Mouse (Mus musculus) layer of hippocampus, adult 18-20 months (tissue): ENCODE measurements around the gene Cyld. TPM values are rescaled to one million over a fixed set of nuclear protein-coding genes. Genes with fewer than 3 reads are reported as not detected.

ENCODE experiments used
- DNase-seq, 2 experiments: peaks; one replicate each; pipeline ENCODE4 v3.0.0; 2022; ENCODE audit warnings: low spot score in 2 of 2
- total RNA-seq, 2 experiments: library from RNA; stranded (reverse); gene quantifications; 2 replicates each; pipeline ENCODE4 v1.2.3; 2021

The Cyld gene
- total RNA-seq, 2 experiments from 2014 or later = 90.8 to 93.6 TPM

DNA sequence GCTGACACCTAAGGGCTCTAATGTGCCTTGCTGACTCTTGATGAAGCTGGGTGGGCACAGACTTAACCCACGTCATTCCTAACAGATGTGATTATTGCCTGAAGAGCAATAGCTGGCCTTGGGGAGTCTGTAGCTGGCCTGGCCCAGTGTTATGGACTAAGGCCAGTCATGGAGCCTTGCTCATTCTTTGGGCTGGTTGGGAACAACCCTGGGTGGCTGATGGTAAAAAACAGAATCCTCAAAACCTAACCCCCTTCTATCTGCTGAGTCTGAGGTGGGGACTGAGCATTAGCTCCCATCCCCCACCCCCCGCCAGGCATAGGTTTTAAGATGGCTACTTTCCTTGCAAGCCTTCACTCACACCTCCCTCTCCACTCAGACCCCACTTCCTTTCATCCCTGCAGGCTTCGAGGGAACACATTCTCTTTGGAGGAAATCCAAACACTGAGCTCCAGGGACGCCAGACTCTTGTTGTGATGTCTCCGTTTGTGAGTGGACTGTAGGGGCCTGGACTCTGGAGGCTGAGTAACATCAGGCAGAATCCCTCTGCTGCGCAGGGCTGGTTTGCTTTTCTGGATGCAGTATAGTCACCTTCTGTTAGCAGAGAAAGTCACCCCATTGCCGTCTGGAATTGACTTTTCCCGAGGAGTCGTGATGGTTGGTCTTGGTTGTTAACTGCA, 10.5 kb upstream of the Cyld start:
- DNase-seq = no peak

DNA sequence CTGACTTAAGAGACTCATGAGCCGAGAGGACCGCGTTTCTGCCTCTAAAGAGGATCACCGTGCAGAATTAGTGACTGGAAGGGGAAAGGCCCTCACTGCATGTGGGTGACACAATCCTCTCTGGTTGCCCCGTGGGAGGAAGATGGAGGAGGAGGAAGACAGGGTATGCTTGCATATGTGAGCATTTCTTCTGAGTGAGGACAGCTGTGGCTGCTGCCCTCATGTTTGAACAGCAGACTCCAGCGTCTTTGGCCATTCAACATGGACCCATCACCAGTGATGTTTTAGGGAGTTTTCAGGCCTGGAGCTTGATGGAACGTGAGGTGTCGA, 10.0 kb upstream of the Cyld start:
- no peak for DNase-seq

DNA sequence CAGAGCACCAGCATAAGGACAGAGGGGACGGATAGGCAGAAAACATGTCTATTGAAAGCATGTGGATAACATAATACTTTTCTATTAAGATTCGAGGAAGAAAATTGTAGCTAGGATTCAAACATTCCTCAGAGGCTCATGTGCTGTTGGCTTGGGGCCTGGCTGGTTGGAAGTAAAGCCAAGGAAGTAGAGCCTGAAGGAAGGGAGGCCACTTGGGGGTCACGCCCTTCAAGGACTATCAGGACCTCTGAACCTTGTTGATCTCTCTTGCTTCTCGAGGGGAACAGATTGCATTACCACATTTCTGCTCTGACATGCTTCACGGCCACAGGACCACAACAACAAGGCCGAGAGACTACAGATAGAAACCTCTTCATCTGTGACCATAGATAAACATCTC, 7.7 kb upstream of the Cyld start:
- no peak for DNase-seq

DNA sequence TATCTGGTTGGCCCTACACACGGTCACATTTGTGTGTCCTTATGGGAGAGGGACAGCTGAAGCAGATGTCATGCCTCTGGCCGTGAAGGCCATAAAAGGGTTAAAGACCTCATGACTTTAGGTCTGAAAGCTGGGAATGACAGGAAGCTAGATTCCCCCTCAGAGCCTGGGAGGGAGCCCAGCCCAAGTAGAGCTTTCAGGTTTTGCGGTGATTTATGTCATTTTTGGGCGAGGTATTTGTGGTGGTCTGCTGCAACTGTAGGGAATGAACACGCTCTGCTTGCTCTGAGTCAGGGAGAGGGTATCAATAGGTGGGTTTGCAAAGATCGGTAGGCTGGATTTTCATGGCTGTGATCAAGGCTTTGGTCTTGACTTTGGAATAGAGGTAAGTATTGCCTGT, 6.9 kb upstream of the Cyld start:
- no peak for DNase-seq

DNA sequence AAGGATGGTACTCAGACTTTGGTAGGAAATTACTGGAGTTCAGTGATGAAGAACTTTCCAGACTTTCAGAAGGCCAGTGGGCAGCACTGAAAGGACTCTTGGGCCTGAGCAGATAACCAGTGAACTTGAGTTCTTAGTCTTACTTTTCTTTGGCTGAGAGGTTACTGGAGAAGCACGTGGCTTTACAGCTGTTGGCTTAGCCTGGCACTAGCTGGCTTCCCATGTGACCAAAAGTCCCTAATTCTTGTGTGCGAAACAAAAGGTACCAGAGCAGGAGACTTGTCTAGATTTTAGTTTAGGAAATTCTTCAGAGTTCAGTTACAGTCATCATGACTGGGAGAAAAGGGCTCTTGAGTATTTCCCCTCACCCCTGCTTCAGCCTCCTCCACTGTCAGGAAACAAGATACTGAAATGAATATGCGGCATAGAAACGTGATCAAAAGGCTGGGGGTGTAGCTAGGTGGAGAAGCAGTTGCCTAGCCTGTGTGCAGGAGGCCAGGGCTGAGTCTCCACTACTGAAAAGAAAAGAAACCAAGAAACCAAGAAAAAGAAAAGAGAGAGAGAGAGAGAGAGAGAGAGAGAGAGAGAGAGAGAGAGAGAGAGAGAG, 5.4 kb upstream of the Cyld start:
- no peak for DNase-seq

DNA sequence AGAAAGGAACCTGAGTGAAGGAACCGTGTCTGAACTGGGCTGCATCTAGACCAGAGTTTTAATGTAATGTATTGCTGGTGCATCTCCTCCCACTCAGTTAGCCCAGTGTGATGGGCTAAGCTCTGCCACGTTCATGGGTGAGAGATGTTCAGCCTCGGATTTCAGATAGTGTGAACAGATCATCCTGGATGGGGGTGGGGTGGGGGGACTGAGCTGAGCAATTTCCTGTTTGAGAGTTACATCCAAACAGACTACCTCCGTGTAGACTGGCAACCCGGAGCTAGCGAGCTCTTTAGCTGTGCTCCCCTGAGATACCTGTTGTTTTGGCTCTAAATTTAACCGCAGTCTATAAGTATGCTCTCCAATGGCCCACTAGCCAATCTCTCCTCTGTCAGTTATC, 4.9 kb upstream of the Cyld start:
- no peak for DNase-seq

DNA sequence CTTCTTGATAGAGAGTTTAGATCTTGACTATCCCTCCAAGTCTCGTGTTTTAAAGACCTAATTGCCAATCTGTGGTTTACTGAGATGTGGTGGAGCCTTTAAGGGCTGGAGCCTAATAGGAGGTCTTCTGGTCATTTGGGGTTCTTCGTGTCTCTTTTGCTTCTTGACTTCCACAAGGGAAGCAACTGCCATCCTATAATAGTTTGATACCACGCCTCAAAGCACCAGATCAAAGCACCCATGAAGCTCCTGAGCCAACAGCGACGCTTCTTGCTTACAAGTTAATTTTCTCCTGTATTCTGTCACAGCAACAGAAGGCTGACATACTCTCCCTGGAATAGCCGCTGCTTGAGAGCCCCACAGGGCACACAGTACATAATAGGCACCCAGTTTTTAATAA, 4.0 kb upstream of the Cyld start:
- DNase-seq = no peak

DNA sequence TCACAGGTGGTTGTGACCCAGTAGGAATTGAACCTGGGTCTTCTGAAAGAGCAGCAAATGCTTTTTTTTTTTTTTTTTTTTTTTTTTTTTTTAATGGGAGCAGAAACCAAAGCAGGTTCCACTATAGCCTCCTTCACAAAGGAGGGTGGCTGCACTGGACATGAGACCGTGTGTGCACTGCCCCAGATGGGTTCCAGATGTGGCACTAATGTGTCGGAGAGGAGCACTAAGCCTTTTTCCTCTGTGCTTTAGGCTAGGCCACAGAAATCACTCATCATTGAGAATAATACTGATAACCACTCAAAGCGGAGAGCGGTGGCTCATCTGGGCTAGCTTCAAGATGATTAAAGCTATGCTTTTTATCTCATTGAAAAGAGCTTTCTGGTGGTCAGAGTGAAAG, 3.5 kb upstream of the Cyld start:
- no peak for DNase-seq

DNA sequence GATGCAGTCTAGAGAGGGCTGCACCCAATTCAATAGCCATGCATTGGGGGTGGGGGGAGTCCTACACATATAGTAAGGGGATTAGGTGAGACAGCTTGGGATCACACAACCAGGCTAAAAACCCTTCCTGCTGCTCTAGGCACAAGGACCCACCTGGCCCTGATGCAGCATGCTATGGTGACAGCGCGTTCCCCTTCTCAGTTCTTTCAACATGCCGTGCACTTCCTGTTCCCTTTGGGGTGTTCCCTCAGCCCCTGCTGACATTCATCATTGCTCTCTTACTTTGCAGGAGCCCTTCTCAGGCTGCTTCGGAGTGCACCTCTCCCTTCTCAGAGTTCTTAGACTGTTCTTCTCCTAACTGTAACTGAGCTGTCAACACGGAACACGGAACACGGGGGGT, 2.5 kb upstream of the Cyld start:
- DNase-seq = no peak

DNA sequence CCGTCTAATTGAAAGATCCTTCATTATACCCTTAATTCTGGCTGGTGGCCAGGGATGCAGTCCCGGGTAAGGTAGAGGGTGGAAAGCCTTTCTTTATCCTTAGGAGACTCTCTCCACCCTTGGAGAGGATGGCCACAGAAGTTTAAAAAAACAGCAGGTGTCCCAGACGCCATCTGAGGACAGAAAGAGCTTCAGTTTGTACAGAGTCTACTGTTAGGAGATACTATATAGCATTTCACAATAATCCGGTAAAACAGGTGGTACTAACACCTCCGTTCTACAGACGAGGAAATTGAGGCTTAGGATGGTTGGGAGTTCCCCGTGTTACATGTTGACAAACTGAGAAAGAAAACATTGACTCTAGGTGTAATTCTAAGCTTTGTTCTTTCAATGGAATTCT, 600 bp upstream of the Cyld start:
- no peak for DNase-seq

DNA sequence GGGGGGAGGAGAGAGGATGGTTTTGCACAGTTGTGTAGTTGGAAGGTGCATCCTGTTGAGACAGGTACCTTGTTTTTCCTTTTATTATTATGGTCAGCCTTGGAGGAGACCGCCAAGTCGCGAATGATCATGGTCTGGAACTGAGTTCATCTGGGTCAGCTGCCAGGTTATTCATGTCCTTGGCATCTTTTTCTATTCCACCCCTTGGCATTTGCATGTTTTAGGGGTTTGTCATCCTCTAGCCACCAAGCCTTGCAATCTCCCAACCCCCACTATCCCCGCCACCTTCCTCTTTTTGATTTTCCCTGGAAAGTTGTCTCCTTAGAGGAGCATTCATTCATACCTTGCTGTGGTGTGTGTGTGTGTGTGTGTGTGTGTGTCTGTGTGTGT, 809 bp downstream of the Cyld start:
- no peak for DNase-seq

DNA sequence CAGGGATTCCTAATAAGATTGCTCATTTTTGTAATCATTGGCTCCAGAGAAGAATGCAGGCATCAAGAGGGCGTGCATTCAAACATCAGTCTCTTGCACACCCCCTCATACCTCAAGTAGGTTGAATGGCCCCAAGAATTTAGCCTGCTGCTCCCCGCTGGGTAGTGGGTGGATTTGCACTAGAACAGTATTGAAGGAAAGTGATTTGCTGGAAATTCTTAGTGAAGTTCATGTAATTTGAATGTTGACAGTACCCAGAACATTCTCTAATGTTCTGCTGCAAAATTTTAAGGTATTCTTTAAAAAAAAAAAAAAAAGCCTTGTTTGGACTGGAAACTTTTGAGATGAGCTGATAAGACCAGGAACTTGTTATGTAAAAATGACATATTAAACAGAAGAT, 1.2 kb downstream of the Cyld start:
- no peak for DNase-seq

DNA sequence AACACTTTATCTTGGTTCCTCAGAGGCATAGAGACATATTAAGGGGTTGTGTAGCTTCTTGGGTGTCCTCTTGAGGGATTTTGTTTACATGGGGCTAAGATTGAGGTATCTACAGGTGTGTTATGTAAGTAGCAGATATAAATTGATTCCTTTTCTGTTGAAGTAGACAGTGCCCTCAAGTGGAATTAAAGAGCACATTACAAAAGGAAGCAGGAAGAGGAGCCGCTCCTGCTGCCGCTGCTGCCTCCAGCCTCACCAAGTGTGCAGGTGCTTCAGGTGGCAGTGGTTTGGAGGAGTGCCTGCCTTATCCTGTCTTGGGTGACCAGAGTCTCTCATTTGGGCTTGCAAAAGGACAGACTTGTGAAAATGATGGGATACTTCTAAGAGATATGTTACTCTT, 4.8 kb downstream of the Cyld start:
- DNase-seq = peak in 1 of 2 experiments; percentile 39

DNA sequence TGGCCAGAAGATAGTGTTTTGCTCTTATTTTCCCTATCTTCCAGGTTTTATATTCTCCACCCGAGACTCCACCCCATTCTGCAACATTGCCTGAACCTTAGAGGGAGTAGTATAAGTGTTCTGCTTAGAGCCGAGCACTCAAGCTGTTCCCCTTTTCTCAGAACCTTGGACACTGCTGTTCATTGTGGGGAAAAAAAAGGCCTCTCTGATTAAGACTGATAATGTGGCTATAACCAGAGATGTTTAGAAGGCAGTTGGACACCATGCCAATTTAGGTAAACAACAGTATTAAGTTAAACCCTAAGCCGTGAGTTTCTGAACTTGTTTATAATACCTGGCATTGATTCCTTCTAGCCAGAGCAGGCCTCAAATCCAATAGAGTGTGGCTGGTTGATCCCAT, 6.0 kb downstream of the Cyld start:
- no peak for DNase-seq

DNA sequence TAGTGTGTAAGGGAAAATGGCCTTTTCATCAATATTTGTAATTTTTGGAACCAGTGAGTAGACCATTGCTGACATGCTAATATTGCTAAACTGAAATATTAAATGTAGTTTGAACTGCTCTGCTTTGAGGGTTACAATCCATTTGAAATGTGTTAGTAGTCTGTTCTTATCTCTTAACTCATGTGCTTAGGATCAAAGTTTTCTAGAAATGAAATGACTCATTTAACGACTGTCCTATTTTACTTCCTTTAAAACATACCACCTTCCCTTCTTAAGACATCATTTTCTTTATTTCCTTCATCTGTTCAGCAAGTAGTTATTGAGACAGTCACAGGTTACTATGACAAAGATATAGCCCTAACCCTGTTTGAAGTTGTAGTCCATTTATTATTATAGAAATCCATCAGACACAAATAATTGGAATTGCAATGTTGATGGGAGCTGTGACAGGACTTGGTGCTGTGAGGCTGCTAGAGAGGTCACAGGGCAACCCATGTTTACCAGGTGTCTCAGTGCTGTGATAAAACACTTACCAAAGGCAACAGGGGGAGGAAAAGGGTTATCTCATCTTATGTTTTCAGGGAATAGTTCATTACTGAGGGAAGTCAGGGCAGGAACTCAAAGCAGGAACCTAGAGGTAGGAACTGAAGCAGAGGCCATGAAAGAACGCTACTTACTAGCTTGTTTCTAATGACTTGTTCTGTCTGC, 26.6 kb downstream of the Cyld start:
- no peak for DNase-seq

DNA sequence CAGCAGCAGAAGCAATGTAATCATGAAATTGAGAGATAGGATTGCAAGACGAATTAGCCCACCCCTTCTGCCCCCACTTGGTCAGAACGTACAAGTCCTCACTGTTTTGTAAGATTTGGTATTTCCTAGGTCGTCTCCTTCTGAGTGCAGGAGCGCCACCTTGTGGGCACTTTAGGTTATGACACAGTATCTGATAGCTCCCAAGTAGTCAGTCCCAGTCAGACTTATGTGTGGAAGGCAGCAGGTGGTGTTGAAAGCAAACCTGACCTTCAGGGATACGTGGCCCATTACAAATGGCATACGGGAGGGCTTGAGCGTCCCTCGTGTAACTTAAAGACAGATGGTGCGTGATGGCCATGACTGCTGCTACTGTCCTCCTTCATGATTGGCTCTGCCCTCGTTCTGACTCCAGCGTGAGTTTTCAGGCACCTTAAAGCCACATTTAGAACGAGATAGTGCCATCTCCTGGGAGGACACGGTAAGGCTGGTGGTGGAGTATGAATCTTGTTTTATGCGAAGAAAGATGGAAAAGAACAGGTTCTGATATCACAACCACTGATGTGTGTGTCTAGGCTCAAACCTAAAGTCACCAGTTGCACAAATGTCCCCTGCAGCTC, 58.5 kb downstream of the Cyld start:
- peak; percentile 82 to 95 for DNase-seq

DNA sequence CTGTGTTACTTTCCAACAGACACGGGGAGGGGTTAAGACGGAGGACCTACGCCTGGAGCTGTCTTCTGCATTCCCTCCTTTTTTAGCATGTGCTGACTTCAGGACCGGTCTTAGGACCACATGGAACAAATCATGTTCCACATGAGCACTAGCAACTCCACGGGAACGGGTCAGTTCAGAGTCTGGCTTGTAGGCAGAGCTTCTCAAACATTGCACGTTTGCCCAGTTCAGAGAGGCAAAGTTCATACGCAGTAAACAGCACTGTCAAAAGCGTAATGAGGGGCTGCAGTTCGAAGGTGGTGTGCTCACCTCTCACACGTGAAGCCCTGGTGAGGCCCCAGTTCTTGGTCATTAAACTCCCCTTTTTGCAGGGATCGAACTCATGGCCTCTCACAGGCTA, 65.2 kb downstream of the Cyld start:
- no peak for DNase-seq

DNA sequence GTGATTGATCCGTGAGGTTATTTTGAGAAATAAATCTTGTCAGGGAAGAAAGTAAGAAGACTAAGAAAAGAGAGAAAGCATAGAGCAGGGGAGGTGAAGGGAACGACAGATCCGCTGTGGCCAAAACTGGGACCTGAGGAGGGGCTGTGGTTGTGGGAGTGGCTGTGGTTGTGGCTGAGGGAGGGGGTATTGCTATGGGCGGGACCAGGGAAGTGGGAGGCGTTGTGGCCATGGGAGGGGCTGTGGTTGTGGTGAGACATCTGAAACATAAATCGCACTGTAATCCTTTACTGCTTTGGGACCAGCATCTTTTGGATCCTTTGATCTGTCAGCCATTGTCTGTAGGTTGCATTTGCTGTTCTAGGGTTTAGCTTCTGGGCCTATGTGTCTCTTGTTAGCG, 74.4 kb downstream of the Cyld start:
- DNase-seq = no peak

DNA sequence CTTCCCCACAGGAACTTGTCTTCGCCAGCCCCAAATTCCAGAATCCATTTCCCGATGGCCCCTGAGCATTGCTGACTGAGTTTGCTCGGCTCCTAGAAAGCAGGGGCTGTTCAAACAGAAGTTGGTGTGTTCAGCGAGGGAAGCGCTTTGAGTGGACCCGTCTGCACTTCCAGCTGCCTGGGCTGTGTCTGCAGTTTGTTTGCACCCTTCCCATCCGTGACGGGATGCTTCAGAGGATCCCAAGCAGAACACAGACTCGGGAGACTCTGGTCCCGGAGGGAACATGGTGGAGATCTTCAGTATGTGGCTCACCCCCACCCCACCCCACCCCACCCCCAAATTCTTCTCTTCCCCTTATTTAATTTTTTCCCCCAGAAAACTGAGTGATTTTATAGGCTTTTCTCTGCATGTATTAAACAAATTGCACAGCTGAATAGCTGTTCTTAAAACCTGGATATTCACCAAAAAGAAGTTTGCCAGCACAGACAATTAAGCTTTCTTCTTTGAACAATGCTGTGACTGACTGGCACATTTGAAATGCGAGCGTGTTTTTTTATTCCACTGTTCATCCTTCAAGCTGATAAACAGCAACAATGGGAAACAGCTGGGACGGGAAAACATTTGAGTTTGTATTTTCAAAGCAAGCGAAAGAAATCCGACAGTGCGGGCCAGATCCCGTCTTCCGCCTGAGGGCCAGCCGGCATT, 77.9 kb downstream of the Cyld start:
- DNase-seq = peak in 1 of 2 experiments; percentile 42

DNA sequence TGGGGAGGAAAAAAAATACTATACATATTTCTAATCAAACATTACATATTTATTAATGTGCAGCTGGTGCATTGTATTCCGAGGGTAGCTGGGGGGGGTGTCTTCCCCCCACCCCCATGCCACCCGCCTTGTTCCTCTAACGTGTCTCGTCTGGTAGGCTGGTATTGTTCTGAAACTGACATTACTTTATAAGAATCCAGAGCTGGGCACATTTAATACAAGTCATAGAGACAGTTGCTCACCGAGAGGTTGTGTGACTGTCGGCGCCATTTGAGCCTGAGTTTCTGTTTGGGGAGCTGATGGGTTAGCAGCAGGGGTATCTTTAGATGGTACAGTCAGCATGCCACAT, 78.4 kb downstream of the Cyld start:
- no peak for DNase-seq

DNA sequence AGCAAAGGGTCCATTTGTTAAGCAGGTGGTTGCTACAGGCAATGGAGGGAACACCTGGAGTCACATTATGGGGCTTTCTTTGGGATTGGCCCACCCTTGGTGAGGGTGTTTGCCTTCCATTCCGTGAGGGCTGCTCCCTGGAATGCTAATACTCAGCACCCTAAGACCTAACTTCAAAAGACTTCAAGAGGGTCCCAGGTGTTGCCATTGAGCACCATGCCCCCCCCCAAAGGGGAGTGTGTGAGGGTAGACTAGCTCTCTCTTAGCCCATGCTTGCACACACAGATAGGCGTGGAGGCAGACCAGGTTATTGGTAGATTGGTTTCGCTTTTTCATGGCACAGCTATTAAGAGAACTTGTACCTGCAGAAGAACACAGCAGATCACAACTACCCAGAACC, 83.3 kb downstream of the Cyld start:
- no peak for DNase-seq

DNA sequence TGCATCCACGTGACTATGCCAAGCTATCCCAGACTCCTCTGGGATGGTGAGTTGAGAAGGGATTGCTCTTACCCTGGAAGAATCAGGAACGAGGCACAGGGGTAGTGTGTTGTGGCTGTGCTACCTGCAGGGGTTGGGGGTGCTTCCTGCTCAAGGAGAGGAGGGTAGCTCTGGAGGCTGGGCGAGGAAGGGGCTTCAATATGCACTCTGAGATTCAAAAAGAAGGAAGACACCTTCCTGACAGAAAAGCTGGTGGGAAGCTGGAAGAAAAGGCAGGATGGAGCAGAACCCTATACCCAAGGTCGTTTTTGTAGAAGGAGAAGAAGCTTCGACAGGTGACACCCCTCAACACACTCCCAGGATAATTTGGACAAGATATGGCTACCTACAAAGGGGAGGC, 84.5 kb downstream of the Cyld start:
- DNase-seq = no peak
